Mouse (Mus musculus): ENCODE measurements at regions not wholly inside any gene's neighbourhood (a gene's known extent, or its start where the extent isn't known, plus 50 kb on each side); places are given as distances from the start of the nearest gene placed in this dataset.

- no peaks in the 10 kb centered on the region for H3K36me3 ChIP-seq
- H3K4me3 ChIP-seq = no peak overlapping the region
- no peak for ATAC-seq (replicated peaks)
- H3K9me3 ChIP-seq = no peaks in the 10 kb centered on the region
- WGBS = 83% methylated on average over 5 of the region's 5 CpGs
- H3K4me2 ChIP-seq (replicated peaks) = no peak overlapping the region
- no peak overlapping the region for H3K9ac ChIP-seq (replicated peaks)
- no peak overlapping the region for H3K27ac ChIP-seq (replicated peaks)
- H3K27me3 ChIP-seq = no peaks in the 10 kb centered on the region
- H3K4me1 ChIP-seq = no peaks in the 10 kb centered on the region
These were observed 274.6 kb upstream of the Rack1 start for GRCm38 (mm10) chr11:48525517-48525916.

DNA sequence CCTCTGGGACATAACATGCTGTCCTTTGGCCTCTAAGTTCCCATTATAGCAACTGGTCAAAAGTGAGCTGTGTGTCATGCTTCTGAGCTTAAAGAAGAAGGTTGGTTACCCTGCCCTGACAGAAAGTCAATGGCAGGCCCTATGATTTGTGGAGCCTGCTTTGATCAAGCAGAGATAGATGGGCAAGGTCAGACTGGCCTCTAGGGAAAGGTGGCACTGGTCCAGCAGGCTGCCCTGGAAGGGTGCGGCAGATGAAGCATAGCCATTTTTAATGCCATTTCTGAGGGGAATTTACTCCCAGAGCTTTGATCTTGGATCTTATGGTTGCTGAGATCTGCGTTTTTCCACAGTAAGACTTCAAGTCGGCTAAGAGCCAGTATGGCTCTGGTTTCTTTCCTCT is 293.2 kb upstream of the Rack1 start:
- Histone ChIP-seq H3K27ac (replicated peaks) (no peak overlapping the region), H3K9me3 (no peaks in the 10 kb centered on the region), H3K4me3 (no peak overlapping the region), H3K4me2 (replicated peaks) (no peak overlapping the region), H3K4me1 (no peaks in the 10 kb centered on the region), H3K36me3 (no peaks in the 10 kb centered on the region), H3K27me3 (no peaks in the 10 kb centered on the region), H3K9ac (replicated peaks) (no peak overlapping the region)
- 97% methylated on average over 3 of the region's 3 CpGs for WGBS
- no peak for ATAC-seq (replicated peaks)

DNA sequence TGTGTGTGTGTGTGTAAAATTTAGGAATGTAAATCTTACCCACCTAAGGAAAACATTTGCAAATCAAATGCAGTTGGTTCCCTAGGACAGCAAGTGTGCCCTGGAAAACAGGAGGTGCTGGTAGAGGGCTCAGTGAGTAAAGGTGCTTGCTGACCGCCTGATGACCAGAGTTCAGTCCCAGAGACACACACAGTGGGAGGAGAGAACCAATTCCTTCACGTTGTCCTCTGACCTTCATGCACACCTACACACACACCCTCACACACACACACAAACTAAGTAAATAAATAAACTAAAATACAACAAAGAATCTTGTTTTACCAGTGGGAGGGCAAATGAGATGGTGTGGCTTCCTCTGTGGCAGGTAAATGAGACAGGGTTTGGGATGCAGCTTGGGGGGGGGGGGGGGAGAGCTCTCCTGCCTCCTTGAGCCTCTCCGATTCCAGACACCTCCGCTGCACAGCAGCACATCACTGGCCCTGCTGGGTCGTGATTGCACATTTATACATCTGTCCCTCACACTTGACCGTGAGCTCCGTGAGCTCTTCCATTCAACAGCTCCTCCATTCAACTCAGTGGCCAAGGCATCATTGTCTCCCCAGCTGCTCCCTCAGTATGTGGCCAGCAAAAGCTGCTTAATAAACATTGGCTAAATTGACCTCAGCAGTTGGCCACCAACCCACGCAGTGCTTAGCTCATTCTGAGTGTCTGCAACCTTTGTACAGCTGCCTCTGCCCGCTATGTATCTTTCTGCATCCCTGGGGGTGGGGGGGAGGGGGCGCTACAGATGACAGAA is 297.9 kb upstream of the Rack1 start:
- H3K4me1 ChIP-seq = no peaks in the 10 kb centered on the region
- H3K27me3 ChIP-seq = no peaks in the 10 kb centered on the region
- ATAC-seq (replicated peaks) = peak; percentile 32; the same call in 1 of the 2 replicates
- no peak overlapping the region for H3K9ac ChIP-seq (replicated peaks)
- no peaks in the 10 kb centered on the region for H3K9me3 ChIP-seq
- WGBS = 10% methylated on average over 10 of the region's 10 CpGs
- H3K27ac ChIP-seq (replicated peaks) = no peak overlapping the region
- H3K4me2 ChIP-seq (replicated peaks) = no peak overlapping the region
- H3K4me3 ChIP-seq = no peak overlapping the region
- H3K36me3 ChIP-seq = no peaks in the 10 kb centered on the region

DNA sequence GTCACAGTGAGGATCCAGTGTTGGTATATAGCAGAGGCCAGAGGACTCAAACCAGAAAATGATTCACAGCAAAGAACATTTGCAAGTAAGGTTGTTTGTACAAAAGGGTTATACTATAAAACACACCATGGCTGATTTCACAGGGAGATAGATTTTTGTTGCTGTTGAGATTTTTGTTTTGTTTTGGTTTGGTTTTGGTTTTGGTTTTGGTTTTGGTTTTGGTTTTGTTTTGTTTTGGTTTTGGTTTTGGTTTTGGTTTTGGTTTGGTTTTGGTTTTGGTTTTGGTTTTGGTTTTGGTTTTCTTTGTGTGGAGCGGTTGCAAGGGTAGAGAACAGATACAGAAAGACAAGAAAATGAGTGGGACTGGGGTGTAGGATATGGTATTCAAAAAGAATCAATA is 301.1 kb upstream of the Rack1 start:
- Histone ChIP-seq H3K27me3 (no peaks in the 10 kb centered on the region), H3K9ac (replicated peaks) (no peak overlapping the region), H3K4me2 (replicated peaks) (no peak overlapping the region), H3K27ac (replicated peaks) (no peak overlapping the region), H3K4me3 (no peak overlapping the region), H3K36me3 (no peaks in the 10 kb centered on the region), H3K4me1 (no peaks in the 10 kb centered on the region), H3K9me3 (no peaks in the 10 kb centered on the region)
- 97% methylated on average over 1 of the region's 1 CpGs for WGBS
- ATAC-seq (replicated peaks) = no peak

GRCm38 (mm10) chr11:48488308-48488707 is 311.8 kb upstream of the Rack1 start:
- no peak overlapping the region for H3K9ac ChIP-seq (replicated peaks)
- no peak for ATAC-seq (replicated peaks)
- WGBS = 73% methylated on average over 1 of the region's 1 CpGs
- no peak overlapping the region for H3K4me2 ChIP-seq (replicated peaks)
- no peak overlapping the region for H3K4me3 ChIP-seq
- H3K36me3 ChIP-seq = no peaks in the 10 kb centered on the region
- H3K27ac ChIP-seq (replicated peaks) = no peak overlapping the region
- no peaks in the 10 kb centered on the region for H3K4me1 ChIP-seq
- H3K9me3 ChIP-seq = no peaks in the 10 kb centered on the region
- H3K27me3 ChIP-seq = no peaks in the 10 kb centered on the region

- H3K4me3 ChIP-seq = no peak overlapping the region
- 54% methylated on average over 4 of the region's 4 CpGs for WGBS
- ATAC-seq (replicated peaks) = no peak
These were observed 336.1 kb upstream of the Rack1 start for GRCm38 (mm10) chr11:48464036-48464435.

GRCm38 (mm10) chr11:48449883-48450282 is 350.2 kb upstream of the Rack1 start:
- no peaks in the 10 kb centered on the region for H3K36me3 ChIP-seq
- H3K4me1 ChIP-seq = no peaks in the 10 kb centered on the region
- no peaks in the 10 kb centered on the region for H3K27me3 ChIP-seq
- no peak overlapping the region for H3K4me2 ChIP-seq (replicated peaks)
- no peak overlapping the region for H3K9ac ChIP-seq (replicated peaks)
- no peak for ATAC-seq (replicated peaks)
- no peak overlapping the region for H3K27ac ChIP-seq (replicated peaks)
- 50% methylated on average over 1 of the region's 1 CpGs for WGBS
- H3K9me3 ChIP-seq = no peaks in the 10 kb centered on the region
- no peak overlapping the region for H3K4me3 ChIP-seq

More at GRCm38 (mm10) chr11:48464036-48464435, 336.1 kb upstream of the Rack1 start:
- no peaks in the 10 kb centered on the region for H3K36me3 ChIP-seq
- no peaks in the 10 kb centered on the region for H3K9me3 ChIP-seq
- H3K4me2 ChIP-seq (replicated peaks) = no peak overlapping the region
- H3K9ac ChIP-seq (replicated peaks) = no peak overlapping the region
- no peaks in the 10 kb centered on the region; the same call in 1 of the 2 replicates for H3K4me1 ChIP-seq
- H3K27me3 ChIP-seq = no peaks in the 10 kb centered on the region
- no peak overlapping the region for H3K27ac ChIP-seq (replicated peaks)

- WGBS = 20% methylated on average over 5 of the region's 5 CpGs
- no peaks in the 10 kb centered on the region for H3K9me3 ChIP-seq
- no peak for ATAC-seq (replicated peaks)
- H3K36me3 ChIP-seq = no peaks in the 10 kb centered on the region
- H3K9ac ChIP-seq (replicated peaks) = no peak overlapping the region
- H3K27me3 ChIP-seq = no peaks in the 10 kb centered on the region
- no peak overlapping the region for H3K27ac ChIP-seq (replicated peaks)
- no peak overlapping the region for H3K4me2 ChIP-seq (replicated peaks)
- no peak overlapping the region for H3K4me3 ChIP-seq
- no peaks in the 10 kb centered on the region for H3K4me1 ChIP-seq
These were observed 357.4 kb upstream of the Rack1 start for GRCm38 (mm10) chr11:48442534-48443254.

GRCm38 (mm10) chr11:48436712-48437111 is 363.4 kb upstream of the Rack1 start:
- Histone ChIP-seq H3K4me3 (no peak overlapping the region), H3K4me2 (replicated peaks) (no peak overlapping the region), H3K36me3 (no peaks in the 10 kb centered on the region), H3K4me1 (no peaks in the 10 kb centered on the region), H3K27ac (replicated peaks) (no peak overlapping the region), H3K9me3 (no peaks in the 10 kb centered on the region), H3K27me3 (no peaks in the 10 kb centered on the region), H3K9ac (replicated peaks) (no peak overlapping the region)
- 85% methylated on average over 3 of the region's 3 CpGs for WGBS
- ATAC-seq (replicated peaks) = no peak

GRCm38 (mm10) chr11:48431316-48431715 is 368.8 kb upstream of the Rack1 start:
- no peak overlapping the region for H3K9ac ChIP-seq (replicated peaks)
- no peaks in the 10 kb centered on the region for H3K27me3 ChIP-seq
- no peaks in the 10 kb centered on the region for H3K4me1 ChIP-seq
- no peaks in the 10 kb centered on the region for H3K36me3 ChIP-seq
- no peak for ATAC-seq (replicated peaks)
- no peak overlapping the region for H3K27ac ChIP-seq (replicated peaks)
- no peak overlapping the region for H3K4me3 ChIP-seq
- no peaks in the 10 kb centered on the region for H3K9me3 ChIP-seq
- H3K4me2 ChIP-seq (replicated peaks) = no peak overlapping the region

DNA sequence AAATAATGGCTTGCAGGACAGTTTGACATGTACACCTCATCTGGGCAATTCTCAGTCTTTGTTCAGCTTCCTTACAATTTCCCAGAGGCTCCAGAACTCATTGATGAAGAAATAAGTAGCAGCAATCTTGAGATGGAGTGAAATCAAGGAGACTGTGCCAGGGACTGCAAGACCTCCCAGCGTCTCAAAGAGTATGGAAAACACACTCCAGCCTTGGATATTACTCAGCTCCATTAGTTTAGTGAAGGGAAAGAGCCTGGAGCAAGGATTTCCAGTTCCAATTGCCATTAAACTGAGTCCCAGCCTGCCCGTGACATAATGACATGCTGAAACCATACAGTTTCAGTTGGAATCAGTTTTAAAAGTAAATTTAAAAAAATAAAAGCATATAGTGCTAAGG is 372.7 kb upstream of the Rack1 start:
- no peak overlapping the region for H3K4me2 ChIP-seq (replicated peaks)
- WGBS = 60% methylated on average over 2 of the region's 2 CpGs
- H3K9me3 ChIP-seq = no peaks in the 10 kb centered on the region
- no peak overlapping the region for H3K4me3 ChIP-seq
- H3K27me3 ChIP-seq = no peaks in the 10 kb centered on the region
- no peaks in the 10 kb centered on the region for H3K4me1 ChIP-seq
- no peak overlapping the region for H3K9ac ChIP-seq (replicated peaks)
- no peaks in the 10 kb centered on the region for H3K36me3 ChIP-seq
- peak; percentile 53; the same call in 1 of the 2 replicates for ATAC-seq (replicated peaks)
- H3K27ac ChIP-seq (replicated peaks) = no peak overlapping the region

GRCm38 (mm10) chr11:48426446-48426845 is 373.7 kb upstream of the Rack1 start:
- no peak overlapping the region for H3K4me2 ChIP-seq (replicated peaks)
- no peak overlapping the region for H3K9ac ChIP-seq (replicated peaks)
- H3K9me3 ChIP-seq = no peaks in the 10 kb centered on the region
- H3K4me1 ChIP-seq = no peaks in the 10 kb centered on the region
- H3K27ac ChIP-seq (replicated peaks) = no peak overlapping the region
- no peak overlapping the region for H3K4me3 ChIP-seq
- H3K36me3 ChIP-seq = no peaks in the 10 kb centered on the region
- ATAC-seq (replicated peaks) = no peak
- WGBS = 78% methylated on average over 1 of the region's 1 CpGs
- H3K27me3 ChIP-seq = no peaks in the 10 kb centered on the region

Measured in forebrain, embryonic 15.5 days (tissue).